In the genomic region with DNA sequence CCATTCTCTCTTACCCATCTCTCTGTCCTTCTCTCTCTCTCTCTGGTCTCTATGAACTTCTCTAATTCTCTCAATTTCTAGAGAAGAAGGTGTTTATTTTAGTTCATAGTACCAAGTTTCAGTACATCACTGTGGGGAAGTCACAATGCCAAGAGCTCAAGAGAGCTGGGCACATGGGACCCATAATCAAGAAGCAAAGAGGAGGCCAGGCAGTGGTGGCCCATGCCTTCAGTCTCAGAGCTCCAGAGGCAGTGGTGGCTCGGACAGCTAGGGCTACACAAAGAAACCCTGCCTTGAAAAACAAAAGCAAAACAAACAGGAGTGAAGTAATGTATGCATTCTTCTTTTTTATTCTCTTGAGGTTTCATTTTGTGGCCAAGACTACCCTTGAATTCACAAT, we compare ENCODE assay signal across 43 mouse cellular contexts. TPM values are rescaled to one million over a fixed set of nuclear protein-coding genes. Genes with fewer than 3 reads are reported as not detected.
"Had no signal": no experiment of that assay in that cellular context is flagged by ENCODE, and none has a peak within 500 bp of the region (broad histone marks: within the 10 kb centered on the region; RNA-seq: fewer than 3 reads in every experiment).

No protein-coding gene starts in this region.

- DNase-seq: left cerebral cortex, postnatal 4 days; liver; liver, embryonic 13.5 days; liver, postnatal 0 days; lung, adult 2 months; lung, embryonic 14.5 days; lung, postnatal 10 days; lung, postnatal 14 days; lung, postnatal 36 days; lung, postnatal 4 days; midbrain, embryonic 14.5 days had no signal

- H3K4me1 ChIP-seq: limb, embryonic 10.5 days; limb, embryonic 12.5 days; limb, embryonic 13.5 days; liver, embryonic 12.5 days; liver, embryonic 13.5 days; liver, embryonic 15.5 days; midbrain, embryonic 12.5 days; midbrain, embryonic 15.5 days; neural tube, embryonic 12.5 days had no signal

- H3K36me3 ChIP-seq: limb, embryonic 10.5 days; limb, embryonic 12.5 days; limb, embryonic 13.5 days; limb, embryonic 15.5 days; liver, embryonic 12.5 days; liver, embryonic 13.5 days; liver, embryonic 15.5 days; midbrain, embryonic 10.5 days; midbrain, embryonic 12.5 days; midbrain, embryonic 13.5 days; midbrain, embryonic 15.5 days; neural tube, embryonic 12.5 days had no signal

- H3K9ac ChIP-seq: limb, embryonic 12.5 days; limb, embryonic 13.5 days; limb, embryonic 15.5 days; liver, embryonic 12.5 days; liver, embryonic 13.5 days; liver, embryonic 14.5 days; liver, embryonic 15.5 days; liver, postnatal 0 days; lung, embryonic 14.5 days; midbrain, embryonic 12.5 days; midbrain, embryonic 13.5 days; midbrain, embryonic 15.5 days; neural tube, embryonic 12.5 days had no signal

- H3K27me3 ChIP-seq: limb, embryonic 12.5 days; limb, embryonic 13.5 days; limb, embryonic 15.5 days; liver, embryonic 15.5 days; midbrain, embryonic 13.5 days; midbrain, embryonic 15.5 days; neural tube, embryonic 12.5 days had no signal

- ATAC-seq: liver, embryonic 12.5 days; liver, postnatal 0 days; lung, postnatal 0 days; midbrain, embryonic 13.5 days; midbrain, embryonic 15.5 days; midbrain, embryonic 16.5 days had no signal

- H3K9me3 ChIP-seq: limb, embryonic 10.5 days; limb, embryonic 13.5 days; limb, embryonic 15.5 days; liver, embryonic 12.5 days; liver, embryonic 15.5 days; midbrain, embryonic 10.5 days; midbrain, embryonic 12.5 days; midbrain, embryonic 15.5 days; neural tube, embryonic 12.5 days had no signal

- H3K4me2 ChIP-seq: limb, embryonic 12.5 days; limb, embryonic 13.5 days; limb, embryonic 15.5 days; liver, embryonic 11.5 days; liver, embryonic 12.5 days; liver, embryonic 13.5 days; liver, embryonic 15.5 days; lung, embryonic 14.5 days; midbrain, embryonic 11.5 days; midbrain, embryonic 12.5 days; midbrain, embryonic 13.5 days; midbrain, embryonic 15.5 days; neural tube, embryonic 12.5 days had no signal

- H3K4me3 ChIP-seq: limb, embryonic 10.5 days; limb, embryonic 12.5 days; limb, embryonic 13.5 days; limb, embryonic 15.5 days; liver, embryonic 12.5 days; liver, embryonic 13.5 days; liver, embryonic 15.5 days; megakaryocyte, embryonic 14.5 days; midbrain, embryonic 10.5 days; midbrain, embryonic 12.5 days; midbrain, embryonic 13.5 days; midbrain, embryonic 15.5 days; myocyte; neural tube, embryonic 12.5 days had no signal

- H3K27ac ChIP-seq: limb, embryonic 10.5 days; limb, embryonic 12.5 days; limb, embryonic 13.5 days; limb, embryonic 15.5 days; liver, embryonic 12.5 days; liver, embryonic 13.5 days; liver, embryonic 14.5 days; liver, embryonic 15.5 days; macrophage; midbrain, embryonic 10.5 days; midbrain, embryonic 12.5 days; midbrain, embryonic 13.5 days; midbrain, embryonic 15.5 days; neural tube, embryonic 12.5 days had no signal

RNA-seq across cellular contexts. Expression of a gene that starts 8.8 kb away (rescaled TPM):
- total RNA-seq: left cerebral cortex, adult 8-10 months; left cerebral cortex, postnatal 10 days; left cerebral cortex, postnatal 14 days; left cerebral cortex, postnatal 25 days; left cerebral cortex, postnatal 36 days; left cerebral cortex, postnatal 4 days; liver, adult 2 months; megakaryocyte, adult 5-6 weeks; megakaryocyte-erythroid progenitor cell, adult 5-6 weeks; monocyte, adult 5-6 weeks had no signal
- polyA plus RNA-seq: limb, embryonic 10.5 days; limb, embryonic 11.5 days; limb, embryonic 12.5 days; limb, embryonic 13.5 days; limb, embryonic 15.5 days; liver, adult 2 months; liver, embryonic 11.5 days; liver, embryonic 12.5 days; liver, embryonic 13.5 days; liver, embryonic 14.5 days; liver, embryonic 15.5 days; liver, embryonic 16.5 days; liver, postnatal 0 days; macrophage; midbrain, embryonic 11.5 days; midbrain, embryonic 12.5 days; midbrain, embryonic 13.5 days; midbrain, embryonic 14.5 days; midbrain, embryonic 15.5 days; midbrain, embryonic 16.5 days; myocyte; neural tube, embryonic 11.5 days; neural tube, embryonic 12.5 days had no signal

RNA-seq across cellular contexts. Expression of a gene that starts 8.9 kb away (rescaled TPM):
- total RNA-seq: liver, adult 2 months; monocyte, adult 5-6 weeks had no signal
- polyA plus RNA-seq: limb, embryonic 10.5 days; limb, embryonic 11.5 days; liver, adult 2 months; macrophage; myocyte had no signal

RNA-seq across cellular contexts. Expression of a gene that starts 31.4 kb away (rescaled TPM):
- total RNA-seq: megakaryocyte progenitor cell, adult 5-6 weeks; megakaryocyte-erythroid progenitor cell, adult 5-6 weeks; monocyte, adult 5-6 weeks had no signal
- polyA plus RNA-seq: liver, embryonic 11.5 days; liver, embryonic 12.5 days; liver, embryonic 15.5 days; liver, embryonic 16.5 days; liver, postnatal 0 days; macrophage had no signal

RNA-seq across cellular contexts. Expression of a gene that starts 55.9 kb away (rescaled TPM):
- total RNA-seq: monocyte, adult 5-6 weeks had no signal
